Mouse (Mus musculus) midbrain, embryonic 11.5 days (tissue): ENCODE data around the gene Pola2. TPM values are rescaled to one million over a fixed set of nuclear protein-coding genes. Genes with fewer than 3 reads are reported as not detected.

Experiments
- ATAC-seq: fragments of 200-750 bp; cut with Nextera tagmentation; 2 replicates; pipeline ENCODE4 v1.8.0; 2017; ENCODE audit warnings: moderate TSS enrichment, moderate library complexity; ENCODE audit not compliant: low FRiP score
- DNase-seq: peaks from one replicate; pipeline ENCODE4 v3.0.0; 2015; ENCODE audit warnings: low spot score; ENCODE audit errors: missing footprints
- H3K27ac ChIP-seq: fragments of 300-500 bp; sonication (generic); 2 replicates; pipeline ENCODE4 v1.5.1; 2014; ENCODE audit warnings: low read depth, low read length
- H3K27me3 ChIP-seq: fragments of 300-500 bp; sonication (generic); 2 replicates; pipeline ENCODE4 v1.6.1; 2014; ENCODE audit warnings: mild to moderate bottlenecking, low read length, moderate library complexity, mixed read lengths; ENCODE audit not compliant: control insufficient read depth, insufficient read depth
- H3K36me3 ChIP-seq: fragments of 300-500 bp; sonication (generic); 2 replicates; pipeline ENCODE4 v1.6.1; 2014; ENCODE audit warnings: mild to moderate bottlenecking, low read length, moderate library complexity, mixed read lengths; ENCODE audit not compliant: control insufficient read depth, insufficient read depth
- H3K4me1 ChIP-seq: fragments of 300-500 bp; sonication (generic); 2 replicates; pipeline ENCODE4 v1.6.1; 2014; ENCODE audit warnings: low read length; ENCODE audit not compliant: control insufficient read depth, insufficient read depth
- H3K4me2 ChIP-seq: fragments of 300-500 bp; sonication (generic); 2 replicates; pipeline ENCODE4 v1.6.1; 2014; ENCODE audit warnings: mild to moderate bottlenecking, moderate library complexity
- H3K4me3 ChIP-seq: fragments of 300-500 bp; sonication (generic); 2 replicates; pipeline ENCODE4 v1.5.1; 2014; ENCODE audit warnings: low read depth, low read length
- H3K9ac ChIP-seq: fragments of 300-500 bp; sonication (generic); 2 replicates; pipeline ENCODE4 v1.6.1; 2014; ENCODE audit warnings: low read length
- H3K9me3 ChIP-seq: fragments of 300-500 bp; sonication (generic); 2 replicates; pipeline ENCODE4 v1.6.1; 2016; ENCODE audit warnings: low read length; ENCODE audit not compliant: control insufficient read depth
- WGBS: fragments of 180-500 bp; shearing (Covaris S2); extraction: QIAGEN DNeasy Blood & Tissue Kit; methylation state at CpG from one replicate; pipeline ENCODE4 v1.1.7; 2014; 5-methylcytosine and 5-hydroxymethylcytosine counted together
- polyA plus RNA-seq: library from polyadenylated mRNA; unstranded; fragments of >200 nt; fragmentation: Nextera tagmentation; extraction: Ambion mirVana; gene quantifications from 2 replicates; pipeline ENCODE4 v1.2.1, GENCODE M21; 2014

The Pola2 gene
- polyA plus RNA-seq, 1 experiment from 2014 or later: 82.7 TPM

DNA sequence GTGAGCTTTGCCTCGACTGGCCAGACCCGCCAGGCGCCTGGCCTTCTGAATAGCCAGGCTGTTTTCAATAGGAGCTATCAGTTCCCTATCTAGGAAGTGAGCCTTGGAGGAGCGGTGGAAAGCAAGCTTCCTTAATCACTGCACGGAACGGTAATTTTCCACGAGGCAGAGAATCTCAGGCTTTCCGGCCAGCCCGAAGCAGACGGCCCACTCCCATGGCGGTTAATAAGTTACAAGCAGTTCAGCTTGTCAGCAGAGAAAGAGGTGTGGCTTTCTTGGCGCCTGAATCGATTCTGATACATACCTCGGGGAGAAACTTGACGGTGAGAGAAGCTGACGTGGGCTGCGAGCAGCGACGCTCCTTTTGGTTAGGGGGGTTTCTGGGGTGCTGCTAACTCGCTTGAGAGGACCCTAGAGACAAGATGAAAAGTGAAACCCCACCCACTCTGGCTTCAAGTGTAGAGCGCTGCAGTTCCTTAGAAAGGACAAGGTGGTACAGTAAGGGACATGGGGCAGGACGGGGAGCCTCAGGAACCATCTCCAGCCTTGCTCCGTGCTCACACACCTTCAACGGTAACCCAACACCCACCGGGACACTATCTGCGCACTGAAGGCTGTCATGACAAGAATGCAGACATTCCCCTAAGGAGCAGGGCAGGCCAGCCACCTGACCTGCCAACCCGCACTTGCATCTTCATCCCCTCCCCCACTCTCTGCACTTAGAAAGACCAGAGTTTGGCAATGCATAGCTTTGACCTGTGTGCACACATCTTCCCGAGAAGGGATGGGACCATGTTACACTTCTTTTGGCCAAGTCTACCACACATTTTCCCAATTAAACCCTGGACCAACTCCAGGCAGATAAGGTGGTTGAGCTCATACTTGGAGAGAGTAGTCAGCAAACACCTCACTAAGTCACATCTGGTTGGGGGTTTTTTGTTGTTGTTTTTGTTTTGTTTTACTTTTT is 8.0 kb downstream of the Pola2 start:
- Histone ChIP-seq H3K9ac (no peak overlapping the region), H3K4me3 (no peak overlapping the region), H3K36me3 (peaks cover 8% of the 10 kb centered on the region; the same call in 1 of the 2 replicates), H3K4me2 (no peak overlapping the region), H3K27ac (no peak overlapping the region), H3K27me3 (no peaks in the 10 kb centered on the region), H3K4me1 (no peaks in the 10 kb centered on the region), H3K9me3 (no peaks in the 10 kb centered on the region)
- 91% methylated on average over 28 of the region's 28 CpGs for WGBS
- DNase-seq (peak; percentile 75), ATAC-seq (no peak)

DNA sequence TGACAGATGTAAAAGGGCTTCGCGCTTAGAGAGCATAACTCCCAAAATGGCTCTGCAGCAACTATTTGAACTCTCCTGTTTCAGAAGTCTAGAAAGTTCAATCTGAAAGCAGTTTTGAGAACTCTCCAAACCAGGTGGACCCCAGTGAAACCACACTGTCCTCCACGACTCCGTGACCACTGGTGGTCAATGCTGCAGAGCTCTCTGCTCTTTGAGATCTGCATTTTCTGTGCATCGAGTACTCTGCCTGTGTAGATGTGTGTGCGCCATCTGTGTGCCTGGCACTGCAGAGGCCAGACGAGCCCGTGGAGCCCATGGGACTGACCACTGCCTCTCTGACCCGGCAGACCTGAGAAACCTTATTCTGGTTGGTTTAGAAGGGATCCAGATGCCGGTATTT is 9.1 kb downstream of the Pola2 start:
- Histone ChIP-seq H3K4me1 (no peaks in the 10 kb centered on the region), H3K27me3 (no peaks in the 10 kb centered on the region), H3K9ac (no peak overlapping the region), H3K9me3 (no peaks in the 10 kb centered on the region), H3K4me3 (no peak overlapping the region), H3K36me3 (peaks cover 12% of the 10 kb centered on the region; the same call in 1 of the 2 replicates), H3K27ac (no peak overlapping the region), H3K4me2 (no peak overlapping the region)
- ATAC-seq: no peak
- WGBS: 93% methylated on average over 10 of the region's 10 CpGs
- DNase-seq: peak; percentile 76

DNA sequence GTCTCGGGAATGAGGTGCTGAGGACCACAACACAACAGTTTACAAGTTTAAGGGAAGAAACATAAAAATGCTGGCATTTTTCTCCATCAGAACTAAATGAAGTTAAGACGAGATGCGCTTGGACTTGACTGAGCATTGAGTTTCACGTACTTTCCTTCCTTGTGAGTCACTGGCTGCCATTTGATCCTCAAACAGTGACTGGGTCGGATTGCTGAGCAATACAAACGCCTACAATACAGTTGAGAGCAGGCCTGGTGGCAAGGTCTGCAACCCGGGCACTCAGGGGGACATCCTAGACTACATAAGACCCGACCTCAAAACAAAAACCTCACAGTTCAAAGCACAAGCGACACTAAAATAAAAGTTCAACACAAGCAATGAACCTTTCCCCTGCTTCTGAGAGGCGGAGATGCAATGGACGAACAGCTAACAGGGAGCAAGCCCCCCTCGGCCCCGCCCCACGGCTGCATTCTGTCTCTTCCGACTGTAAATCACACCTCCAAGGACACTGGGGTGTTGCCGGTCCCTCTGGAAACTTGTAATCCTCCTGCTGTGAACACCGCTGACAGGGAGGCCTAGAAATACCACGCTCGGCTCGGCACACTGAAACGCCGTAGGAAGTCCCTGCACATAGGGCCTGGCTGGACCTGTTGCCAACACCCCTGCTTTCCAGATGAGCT is 9.8 kb downstream of the Pola2 start:
- Histone ChIP-seq H3K4me2 (no peak overlapping the region), H3K27ac (no peak overlapping the region), H3K27me3 (no peaks in the 10 kb centered on the region), H3K9ac (no peak overlapping the region), H3K4me1 (no peaks in the 10 kb centered on the region), H3K9me3 (no peaks in the 10 kb centered on the region), H3K4me3 (no peak overlapping the region), H3K36me3 (peaks cover 14% of the 10 kb centered on the region; the same call in 1 of the 2 replicates)
- DNase-seq (peak; percentile 53), ATAC-seq (no peak)
- 92% methylated on average over 22 of the region's 22 CpGs for WGBS

DNA sequence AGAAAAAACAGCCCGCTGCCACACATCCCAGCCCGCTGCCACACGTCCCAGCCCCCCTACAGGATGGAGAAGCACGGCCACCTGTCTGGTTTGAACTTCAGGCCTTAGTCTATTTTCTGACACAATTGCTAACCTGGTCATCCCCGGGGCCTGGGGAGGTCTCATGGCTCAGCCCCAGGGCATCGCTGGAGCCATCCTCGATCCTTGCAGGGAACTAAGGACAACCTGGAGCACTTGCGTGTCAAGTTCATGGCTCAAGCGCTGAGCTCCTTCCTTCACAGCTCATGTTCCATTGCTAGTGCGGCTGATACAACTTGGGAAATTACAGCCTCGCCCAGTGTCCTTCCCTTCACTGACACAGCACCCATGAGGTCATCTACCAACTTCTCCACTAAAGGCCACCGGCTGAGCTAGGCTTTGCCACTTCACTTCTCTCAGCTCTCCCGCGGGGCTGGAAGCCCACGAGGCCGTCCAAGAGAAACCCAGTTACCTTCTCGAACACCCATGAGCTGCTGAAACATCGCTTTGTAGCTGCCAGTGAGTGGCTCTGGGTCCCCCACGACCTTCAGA is 10.7 kb downstream of the Pola2 start:
- Histone ChIP-seq H3K9me3 (no peaks in the 10 kb centered on the region), H3K4me1 (no peaks in the 10 kb centered on the region), H3K4me2 (no peak overlapping the region), H3K27me3 (no peaks in the 10 kb centered on the region), H3K4me3 (no peak overlapping the region), H3K9ac (no peak overlapping the region), H3K36me3 (peaks cover 14% of the 10 kb centered on the region; the same call in 1 of the 2 replicates), H3K27ac (no peak overlapping the region)
- DNase-seq (peak; percentile 17), ATAC-seq (no peak)
- 94% methylated on average over 19 of the region's 19 CpGs for WGBS

DNA sequence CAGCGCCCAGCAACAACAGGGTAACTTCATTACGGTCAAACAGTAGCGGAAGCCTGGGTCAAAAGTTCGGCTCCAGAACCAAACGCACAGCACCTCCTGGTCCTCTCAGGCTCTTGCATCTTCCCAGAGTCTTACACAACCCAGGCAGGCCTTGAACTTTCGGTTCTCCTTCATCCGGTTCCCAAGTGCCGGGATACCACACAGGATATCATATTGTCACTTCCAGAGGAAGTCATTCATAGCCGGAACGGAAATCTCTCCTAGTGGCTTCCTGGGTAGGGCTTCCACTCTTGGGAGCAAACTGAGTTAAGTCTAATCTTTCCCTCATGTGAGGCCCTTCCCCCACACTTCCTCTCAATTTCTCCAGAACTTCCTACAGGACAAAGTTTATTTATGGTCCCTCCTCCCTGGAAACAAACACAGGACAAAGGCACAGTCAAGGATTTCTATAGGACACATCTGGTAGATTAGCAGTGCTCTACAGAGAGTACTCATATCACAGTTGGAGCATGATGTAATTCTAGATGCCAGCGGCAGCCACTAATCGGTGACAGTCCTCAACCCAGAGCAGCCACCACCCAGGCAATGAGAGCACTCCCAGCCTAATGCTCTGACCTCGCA is 11.8 kb downstream of the Pola2 start:
- Histone ChIP-seq H3K4me3 (no peak overlapping the region), H3K27ac (no peak overlapping the region), H3K9me3 (no peaks in the 10 kb centered on the region), H3K4me1 (no peaks in the 10 kb centered on the region), H3K9ac (no peak overlapping the region), H3K27me3 (no peaks in the 10 kb centered on the region), H3K4me2 (no peak overlapping the region), H3K36me3 (peaks cover 14% of the 10 kb centered on the region; the same call in 1 of the 2 replicates)
- ATAC-seq: no peak
- 82% methylated on average over 13 of the region's 13 CpGs for WGBS
- peak; percentile 75 for DNase-seq

DNA sequence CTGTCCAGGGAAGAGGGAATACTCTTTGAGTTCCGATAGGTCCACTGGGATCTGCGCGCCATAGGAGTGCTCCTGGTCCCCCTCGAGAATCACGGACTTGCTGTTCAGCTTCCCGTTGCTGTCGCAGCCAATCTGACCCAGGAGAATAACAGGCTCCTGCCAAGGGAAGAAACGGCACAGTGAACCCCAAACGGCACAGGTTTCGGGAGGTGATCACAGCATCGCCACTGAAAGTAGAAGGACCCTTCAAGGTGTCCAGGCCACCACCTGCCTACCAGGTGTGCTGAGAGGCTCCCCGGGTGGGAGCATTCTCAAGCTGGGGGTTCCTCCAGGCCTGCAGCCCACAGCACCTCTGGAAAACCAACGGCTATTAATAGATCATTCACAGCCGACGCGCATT is 12.4 kb downstream of the Pola2 start:
- DNase-seq (no peak), ATAC-seq (no peak)
- H3K4me1 ChIP-seq: no peaks in the 10 kb centered on the region
- no peak overlapping the region for H3K27ac ChIP-seq
- H3K4me2 ChIP-seq: no peak overlapping the region
- WGBS: 94% methylated on average over 16 of the region's 16 CpGs
- H3K9ac ChIP-seq: no peak overlapping the region
- no peak overlapping the region for H3K4me3 ChIP-seq
- no peaks in the 10 kb centered on the region for H3K9me3 ChIP-seq
- peaks cover 14% of the 10 kb centered on the region; the same call in 1 of the 2 replicates for H3K36me3 ChIP-seq
- H3K27me3 ChIP-seq: no peaks in the 10 kb centered on the region

DNA sequence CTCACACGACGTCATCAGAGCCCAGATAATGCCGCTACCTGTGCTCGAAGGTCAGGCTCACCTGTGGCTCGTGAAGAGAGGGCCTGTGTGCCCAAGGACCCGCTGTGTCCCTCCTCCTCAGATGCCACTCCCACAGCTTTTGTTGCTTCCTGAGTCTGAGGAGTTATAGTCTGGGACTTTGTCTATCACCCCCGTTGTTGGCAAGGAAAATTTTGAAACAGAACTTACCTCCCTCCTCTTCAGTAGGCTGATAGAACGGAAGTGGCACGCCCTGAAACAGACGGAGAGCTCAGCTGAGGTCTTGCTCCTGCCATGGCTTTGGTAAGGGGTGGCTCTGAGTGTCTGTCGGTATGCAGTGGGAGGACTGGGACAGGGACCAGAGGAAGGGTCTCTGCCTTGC is 13.8 kb downstream of the Pola2 start:
- peak; percentile 59 for DNase-seq
- Histone ChIP-seq H3K27me3 (no peaks in the 10 kb centered on the region), H3K4me1 (no peaks in the 10 kb centered on the region), H3K4me3 (no peak overlapping the region), H3K4me2 (no peak overlapping the region), H3K9me3 (no peaks in the 10 kb centered on the region), H3K27ac (no peak overlapping the region), H3K36me3 (peaks cover 14% of the 10 kb centered on the region; the same call in 1 of the 2 replicates), H3K9ac (no peak overlapping the region)
- 93% methylated on average over 11 of the region's 11 CpGs for WGBS
- no peak for ATAC-seq

DNA sequence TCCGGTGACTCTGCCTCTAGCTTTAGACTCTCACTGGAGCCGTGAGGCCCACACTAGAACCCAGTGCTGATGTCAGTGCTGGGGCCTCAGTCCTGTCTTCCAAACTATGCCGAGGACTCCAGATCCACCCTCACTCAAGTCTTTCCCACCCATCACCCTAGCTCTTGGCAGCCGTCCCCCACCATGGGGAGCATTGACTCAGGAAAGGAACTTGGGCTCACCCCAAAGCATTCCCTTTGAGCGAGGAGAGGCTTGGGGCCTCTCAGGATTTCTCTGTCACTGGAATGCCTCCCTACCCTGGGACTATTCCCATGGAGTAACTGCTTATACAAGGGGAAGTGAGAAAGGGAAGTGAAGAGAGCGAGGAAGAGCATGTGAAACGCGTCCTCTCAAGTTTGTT is 18.1 kb downstream of the Pola2 start:
- no peaks in the 10 kb centered on the region for H3K4me1 ChIP-seq
- H3K27ac ChIP-seq: no peak overlapping the region
- no peak overlapping the region for H3K4me2 ChIP-seq
- peaks cover 9% of the 10 kb centered on the region; the same call in 1 of the 2 replicates for H3K36me3 ChIP-seq
- H3K27me3 ChIP-seq: no peaks in the 10 kb centered on the region
- 95% methylated on average over 8 of the region's 8 CpGs for WGBS
- no peak for ATAC-seq
- no peaks in the 10 kb centered on the region for H3K9me3 ChIP-seq
- no peak overlapping the region for H3K9ac ChIP-seq
- DNase-seq: peak; percentile 59
- H3K4me3 ChIP-seq: no peak overlapping the region
